Mouse (Mus musculus): ENCODE data around the gene Tuba3a.
"Not testable (repeated sequence)": the region's sequence is repeated elsewhere in the genome, so short reads cannot be mapped to it uniquely, and the experiment has no call there.

Tuba3a gene

DNA sequence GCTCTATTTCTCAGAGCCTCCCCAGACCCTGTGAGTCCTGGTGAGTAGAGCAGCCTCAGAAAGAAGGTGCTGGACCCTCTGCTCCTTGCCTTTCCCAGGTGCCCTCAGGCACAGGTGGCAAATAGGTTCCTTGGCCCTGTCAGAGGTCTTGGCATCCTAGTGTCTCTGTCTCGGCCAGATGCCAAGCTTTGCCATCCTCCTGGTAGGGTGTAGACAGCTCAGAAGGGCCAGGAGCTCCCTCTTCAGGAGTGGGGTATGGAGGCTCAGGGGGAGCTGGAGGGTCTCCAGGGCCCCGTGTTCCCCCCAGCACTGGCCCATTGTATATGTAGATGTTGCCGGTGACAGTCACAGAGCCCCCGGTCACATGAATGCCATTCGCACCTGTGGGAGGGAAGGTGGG is 21.2 kb upstream of the Tuba3a start:
- DNase-seq (ENCODE audit: low spot score in 2 of 2) = no peak

DNA sequence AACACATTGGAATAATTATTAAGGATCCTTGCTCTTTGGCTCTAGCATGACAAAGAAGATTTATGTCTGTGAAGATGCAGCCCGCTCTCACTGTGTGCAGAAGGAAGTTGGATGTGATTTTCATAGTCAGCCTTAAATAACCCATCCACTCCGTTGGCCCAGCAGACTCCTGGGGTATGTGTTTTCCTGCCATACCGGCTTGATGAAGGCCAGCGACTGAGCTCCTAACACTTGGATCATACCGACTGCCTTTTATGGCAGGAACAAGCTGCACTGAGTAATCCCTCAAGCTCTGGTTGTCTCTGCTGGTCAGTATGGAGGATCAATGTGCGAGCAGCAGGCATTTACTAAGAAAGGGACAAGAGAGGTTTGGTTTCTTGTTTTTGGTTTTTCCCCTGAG is 19.6 kb upstream of the Tuba3a start:
- no peak for DNase-seq (ENCODE audit: low spot score in 2 of 2)

DNA sequence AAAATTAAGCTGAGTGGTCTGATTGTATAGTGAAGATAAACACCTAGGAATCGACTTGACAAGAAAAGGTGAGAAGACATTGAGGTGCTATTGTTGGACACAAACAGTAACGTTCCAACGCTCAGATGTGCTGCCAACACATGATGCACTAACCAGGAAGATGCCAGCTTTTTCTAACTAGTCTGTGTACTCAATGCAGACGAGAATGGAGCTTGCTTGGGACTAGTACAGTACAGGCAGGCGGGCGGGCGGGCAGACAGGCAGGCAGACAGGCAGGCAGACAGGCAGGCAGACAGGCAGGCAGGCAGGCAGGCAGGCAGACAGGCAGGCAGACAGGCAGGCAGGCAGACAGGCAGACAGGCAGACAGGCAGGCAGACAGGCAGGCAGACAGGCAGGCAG is 18.6 kb upstream of the Tuba3a start:
- DNase-seq (ENCODE audit: low spot score in 2 of 2) = not testable (repeated sequence)

DNA sequence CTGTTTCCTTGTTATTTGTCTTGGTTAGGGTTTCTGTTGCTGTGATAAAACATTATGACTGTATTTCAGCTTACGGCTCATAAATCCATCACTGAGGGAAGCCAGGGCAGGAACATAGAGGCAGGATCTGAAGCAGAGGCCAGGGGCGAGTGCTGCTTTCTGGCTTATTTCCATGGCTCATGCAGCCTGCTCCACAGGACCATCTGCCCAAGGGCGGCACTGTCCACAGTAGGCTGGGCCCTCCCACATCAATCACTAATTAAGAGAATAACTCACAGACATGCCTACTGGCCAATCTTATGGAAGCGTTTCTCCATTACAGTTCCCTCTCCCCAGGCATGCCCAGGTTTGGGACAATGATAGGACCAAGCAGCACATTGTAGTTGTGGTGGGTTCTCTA is 17.4 kb upstream of the Tuba3a start:
- DNase-seq (ENCODE audit: low spot score in 2 of 2) = no peak

DNA sequence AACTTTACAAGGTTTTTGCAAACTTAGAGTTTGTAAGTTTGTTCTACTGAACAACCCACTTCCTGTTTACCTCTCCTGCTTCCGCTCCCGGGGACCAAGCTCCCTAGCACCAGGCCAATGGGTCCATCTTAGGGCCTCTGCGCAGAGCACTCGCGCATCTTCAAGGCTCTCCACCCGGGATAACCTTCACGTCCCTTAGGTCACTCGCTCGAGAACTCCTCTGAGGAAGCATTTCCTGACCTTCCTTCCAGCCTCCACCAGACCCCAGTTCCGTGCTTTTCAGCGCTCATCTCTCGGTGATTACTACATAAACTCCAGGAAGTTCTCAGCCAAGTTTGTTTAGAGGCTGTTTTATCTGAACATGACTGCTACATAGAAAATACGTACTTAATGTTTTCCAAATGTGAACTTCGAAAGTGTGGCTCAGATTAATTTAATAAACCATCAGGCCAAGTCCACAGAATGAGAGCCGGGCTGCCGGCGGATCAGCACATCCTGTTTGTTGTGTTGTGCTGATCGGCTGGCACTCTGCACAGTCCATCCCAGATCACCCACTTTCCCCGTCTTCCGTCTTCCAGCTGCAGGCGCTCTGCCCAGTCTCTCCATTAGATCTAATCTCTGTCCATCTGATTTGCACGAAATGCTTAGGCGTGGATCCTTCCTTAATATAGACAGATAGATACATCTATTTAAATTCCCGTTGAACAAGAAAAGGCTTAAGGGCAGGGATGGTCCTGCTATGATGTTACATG is 16.6 kb upstream of the Tuba3a start:
- DNase-seq (ENCODE audit: low spot score in 2 of 2) = no peak

DNA sequence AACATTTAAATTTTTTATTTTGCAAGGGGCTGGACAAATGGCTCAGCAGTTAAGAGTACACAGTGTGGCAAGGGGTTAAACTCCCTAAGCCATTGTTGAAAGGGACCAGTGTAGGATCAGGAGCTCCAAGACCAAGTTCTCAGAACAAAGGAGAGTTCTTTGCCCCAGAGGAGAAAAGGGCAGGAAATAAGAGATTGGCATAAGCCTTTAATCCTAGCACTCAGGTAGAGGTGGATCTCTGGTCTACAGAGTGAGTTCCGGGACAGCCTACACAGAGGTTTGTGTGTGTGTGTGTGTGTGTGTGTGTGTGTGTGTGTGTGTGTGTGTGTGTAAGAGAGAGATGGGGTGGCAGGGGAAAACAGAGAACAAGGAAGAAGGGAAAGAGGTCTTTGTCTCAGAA is 15.1 kb upstream of the Tuba3a start:
- DNase-seq (ENCODE audit: low spot score in 2 of 2) = no peak

DNA sequence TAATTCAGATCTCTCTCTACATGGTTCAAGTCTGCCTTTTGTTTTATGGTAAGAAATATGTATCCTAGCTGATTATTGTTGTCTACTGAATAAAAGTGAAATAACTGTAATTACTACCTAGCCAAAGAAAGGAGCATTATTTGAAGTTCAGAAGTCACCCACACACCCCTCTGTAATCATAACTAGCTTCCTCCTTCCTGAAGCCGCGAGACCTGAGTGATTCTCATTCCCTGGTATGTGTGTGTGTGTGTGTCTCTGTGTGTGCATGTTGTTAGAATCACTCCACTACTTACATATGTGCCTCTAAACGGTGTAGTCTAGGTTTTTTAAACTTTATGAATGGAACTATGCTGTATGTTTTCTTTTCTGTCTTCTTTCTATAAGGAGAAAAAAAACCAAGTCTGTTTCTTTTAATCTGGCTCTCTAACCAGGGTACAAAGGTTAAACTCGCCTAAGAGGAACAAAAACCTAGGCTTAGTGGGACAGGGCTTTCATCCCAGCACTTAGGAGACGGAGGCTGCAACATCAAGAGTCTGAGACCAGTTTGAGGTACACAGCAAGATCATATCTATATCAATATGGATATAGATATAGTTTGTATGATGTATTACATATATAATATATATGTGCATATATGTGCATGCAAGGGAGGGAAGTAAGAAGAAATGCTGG is 11.4 kb upstream of the Tuba3a start:
- no peak for DNase-seq (ENCODE audit: low spot score in 2 of 2)

DNA sequence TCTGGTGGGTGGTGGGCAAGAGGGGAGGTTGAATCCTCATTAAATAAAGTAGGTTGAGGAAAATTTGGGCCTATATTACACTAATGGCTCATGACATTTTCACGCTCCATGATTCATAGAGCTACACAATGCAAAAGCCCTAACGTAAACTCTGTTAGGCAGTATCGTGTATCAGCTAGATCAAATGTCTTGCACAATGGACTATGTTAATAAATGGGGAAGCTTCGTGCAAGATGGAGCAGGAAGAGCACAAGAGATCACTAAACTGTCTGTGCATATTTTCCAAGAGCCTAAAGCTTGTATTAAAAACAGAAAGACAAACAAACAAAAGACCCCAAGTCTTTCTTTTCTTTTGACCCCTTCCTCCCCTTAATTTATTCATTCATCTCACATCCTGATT is 8.2 kb upstream of the Tuba3a start:
- DNase-seq (ENCODE audit: low spot score in 2 of 2) = no peak

DNA sequence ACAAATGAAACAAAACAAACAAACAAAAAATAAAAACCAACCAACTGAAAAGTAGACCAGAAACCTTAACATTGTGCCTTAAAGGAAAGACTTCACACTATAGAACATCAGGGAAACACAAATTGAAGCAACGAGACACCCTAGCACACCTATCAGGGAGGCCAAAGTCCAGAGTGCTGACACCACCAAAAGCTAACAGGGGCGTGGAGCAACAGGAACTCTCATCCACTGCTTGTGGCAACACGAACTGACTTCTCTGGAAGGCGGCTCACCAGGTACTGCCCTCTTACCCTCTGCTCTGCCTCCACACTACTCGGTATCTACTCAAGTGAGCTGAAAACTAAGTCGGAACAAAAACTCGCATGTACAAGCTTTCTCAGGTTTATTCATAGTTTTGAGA is 6.4 kb upstream of the Tuba3a start:
- DNase-seq (ENCODE audit: low spot score in 2 of 2) = no peak

DNA sequence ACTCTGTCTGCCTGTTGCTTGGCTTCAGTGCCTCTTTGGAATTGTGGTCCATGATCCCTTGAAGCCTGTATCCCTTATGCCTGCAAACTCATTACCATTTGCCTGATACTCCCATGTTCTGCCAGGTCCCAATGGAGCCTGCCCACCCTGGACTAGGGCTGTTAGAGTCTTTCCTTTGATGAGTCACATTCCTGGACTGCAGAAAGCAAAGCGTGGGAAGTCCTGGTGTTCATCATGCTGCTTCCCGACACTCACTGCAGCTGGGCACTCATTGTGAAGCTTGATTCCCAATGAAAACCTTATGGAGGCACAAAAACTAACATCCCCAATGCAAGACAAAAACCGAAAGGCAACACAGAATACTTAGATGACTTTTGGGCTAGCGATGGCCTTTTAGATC is 5.5 kb upstream of the Tuba3a start:
- no peak for DNase-seq (ENCODE audit: low spot score in 2 of 2)

DNA sequence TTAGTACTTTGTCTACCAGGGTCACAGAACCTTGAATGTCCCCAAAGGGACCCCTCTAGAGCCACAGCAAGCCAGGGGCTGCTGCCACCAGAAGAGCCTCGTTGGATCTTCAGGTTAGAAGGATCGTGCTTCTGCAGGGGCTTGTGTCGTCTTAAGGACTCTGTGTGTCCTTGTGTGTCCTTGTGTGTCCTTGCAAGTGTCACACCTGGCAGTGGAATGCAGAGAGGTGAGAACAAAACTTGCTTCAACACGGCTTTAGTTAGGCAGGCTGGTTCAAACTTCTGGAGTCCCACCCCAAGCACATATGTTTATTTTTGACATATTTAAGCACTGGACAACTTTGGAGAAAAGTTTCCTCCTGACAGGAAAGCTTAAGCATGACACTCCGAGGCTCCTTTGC is 2.9 kb upstream of the Tuba3a start:
- DNase-seq (ENCODE audit: low spot score in 2 of 2) = no peak

DNA sequence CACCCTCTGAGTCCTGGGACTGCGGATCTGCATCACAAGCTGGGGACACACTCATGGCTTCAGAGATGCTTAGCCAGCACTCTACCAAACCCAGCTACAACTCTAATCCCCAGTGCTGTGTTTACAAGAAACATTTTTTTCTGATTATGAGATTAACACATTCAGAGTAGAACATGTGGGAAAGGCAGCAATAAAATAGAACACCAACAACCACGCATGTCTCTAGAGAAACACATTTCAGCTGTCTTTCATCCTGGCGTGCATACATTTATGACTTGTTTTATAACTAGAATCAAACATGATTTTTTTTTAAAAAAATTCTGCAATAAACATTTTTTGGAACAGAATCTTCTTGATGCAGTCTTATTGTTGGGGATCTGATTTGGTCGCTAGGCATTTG is 1.1 kb upstream of the Tuba3a start:
- no peak for DNase-seq (ENCODE audit: low spot score in 2 of 2)

DNA sequence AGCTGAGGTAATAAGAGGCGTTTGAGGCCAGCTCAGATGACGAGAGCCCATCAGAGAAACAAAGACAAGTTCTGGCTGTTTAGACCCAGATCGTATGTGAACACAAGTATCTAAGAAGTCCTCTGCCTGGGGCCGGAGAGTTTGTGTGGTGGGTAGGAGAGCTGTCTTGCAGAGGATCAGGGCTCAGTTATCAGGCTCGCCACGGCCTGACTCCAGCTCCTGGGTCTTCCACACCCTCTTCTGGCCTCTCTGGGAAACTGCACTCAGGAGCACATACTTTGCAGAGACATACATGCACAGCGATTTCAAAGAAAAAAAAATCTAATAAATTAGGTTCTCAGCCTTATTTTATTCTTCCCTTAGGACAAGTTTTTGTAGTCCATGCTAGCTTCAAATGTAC is 1.1 kb downstream of the Tuba3a start:
- DNase-seq (ENCODE audit: low spot score in 2 of 2) = no peak

DNA sequence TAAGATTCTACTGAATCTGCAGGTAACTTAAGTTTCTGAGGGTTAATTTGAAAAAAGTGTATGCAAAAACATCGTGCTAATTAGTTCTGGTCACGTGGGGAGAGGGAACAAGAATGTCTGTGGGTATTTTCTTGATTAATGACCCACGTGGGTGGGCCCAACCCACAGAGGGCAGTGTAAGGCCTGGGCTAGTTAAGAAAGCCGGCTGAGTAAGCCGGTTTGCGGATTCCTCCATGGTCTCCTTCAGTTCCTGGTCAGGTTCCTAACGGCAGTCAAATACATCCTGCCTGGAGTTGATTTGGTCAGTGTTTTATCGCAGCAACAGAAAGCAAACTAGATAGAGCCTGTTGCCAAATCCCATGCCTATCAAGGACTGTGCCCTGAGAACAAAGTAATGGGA is 1.6 kb downstream of the Tuba3a start:
- no peak for DNase-seq (ENCODE audit: low spot score in 2 of 2)

DNA sequence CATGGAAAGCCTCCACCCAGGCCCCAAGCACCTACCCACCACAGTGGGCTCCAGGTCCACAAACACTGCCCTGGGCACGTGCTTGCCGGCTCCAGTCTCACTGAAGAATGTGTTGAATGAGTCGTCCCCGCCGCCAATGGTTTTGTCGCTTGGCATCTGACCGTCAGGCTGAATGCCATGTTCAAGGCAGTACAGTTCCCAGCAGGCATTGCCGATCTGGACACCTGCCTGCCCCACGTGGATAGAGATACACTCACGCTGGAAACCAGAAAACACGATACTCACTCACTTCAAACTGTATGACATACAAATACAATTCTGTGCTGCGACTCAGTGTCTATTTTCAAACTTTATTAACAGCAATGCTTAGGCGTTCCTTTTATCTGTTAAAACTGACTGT is 3.1 kb downstream of the Tuba3a start:
- not testable (repeated sequence) for DNase-seq (ENCODE audit: low spot score in 2 of 2)

DNA sequence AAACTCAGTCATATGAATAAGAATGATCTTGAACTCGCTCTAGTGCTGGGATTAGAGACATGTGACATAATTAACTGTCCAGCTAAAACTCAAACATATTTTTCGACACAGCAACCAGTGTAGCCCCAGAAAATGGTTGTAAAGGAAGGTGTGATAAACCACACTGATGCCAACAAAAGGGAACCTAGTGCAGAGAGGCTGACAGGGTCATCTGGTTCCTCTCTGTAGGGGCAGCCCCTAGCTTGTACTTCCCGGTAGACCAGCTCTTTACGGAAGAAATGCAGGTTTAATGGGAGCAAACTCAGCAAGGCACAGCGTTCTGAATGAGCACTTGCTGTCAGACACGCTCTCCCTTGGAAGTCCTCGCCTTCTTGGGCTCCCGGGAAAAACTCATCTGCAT is 6.1 kb downstream of the Tuba3a start:
- peak; percentile 25 to 44 for DNase-seq (ENCODE audit: low spot score in 2 of 2)

DNA sequence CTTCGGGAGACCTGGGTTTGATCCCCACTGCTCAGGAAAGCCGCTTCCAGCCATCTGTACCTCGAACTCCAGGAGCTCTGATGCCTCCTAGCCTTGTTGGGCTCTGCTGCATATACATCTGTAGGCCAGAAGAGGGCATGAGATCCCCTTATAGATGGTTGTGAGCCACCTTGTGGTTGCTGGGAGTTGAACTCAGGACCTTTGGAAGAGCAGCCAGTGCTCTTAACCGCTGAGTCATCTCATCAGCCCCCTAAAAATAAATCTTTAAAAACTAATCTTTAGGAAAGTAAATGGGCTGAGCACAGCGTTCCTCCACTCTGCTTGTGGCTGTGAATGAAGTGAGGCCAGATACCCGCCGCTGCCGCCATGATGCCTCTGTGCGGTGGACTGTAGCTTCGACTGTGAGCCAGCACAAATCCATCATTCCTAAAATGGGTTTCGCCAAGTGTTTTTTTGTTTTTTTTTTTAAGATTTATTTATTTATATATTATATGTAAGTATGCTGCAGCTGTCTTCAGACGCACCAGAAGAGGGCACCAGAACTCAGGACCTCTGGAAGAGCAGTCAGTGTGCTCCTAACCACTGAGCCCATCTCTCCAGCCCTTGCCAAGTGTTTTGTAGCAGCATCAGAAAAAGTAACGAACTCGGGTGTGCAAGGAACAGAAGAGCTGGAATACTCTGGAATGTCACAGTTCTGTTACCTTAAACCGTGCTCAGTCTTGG is 10.8 kb downstream of the Tuba3a start:
- DNase-seq (ENCODE audit: low spot score in 2 of 2) = peak in 1 of 2 experiments; percentile 21

DNA sequence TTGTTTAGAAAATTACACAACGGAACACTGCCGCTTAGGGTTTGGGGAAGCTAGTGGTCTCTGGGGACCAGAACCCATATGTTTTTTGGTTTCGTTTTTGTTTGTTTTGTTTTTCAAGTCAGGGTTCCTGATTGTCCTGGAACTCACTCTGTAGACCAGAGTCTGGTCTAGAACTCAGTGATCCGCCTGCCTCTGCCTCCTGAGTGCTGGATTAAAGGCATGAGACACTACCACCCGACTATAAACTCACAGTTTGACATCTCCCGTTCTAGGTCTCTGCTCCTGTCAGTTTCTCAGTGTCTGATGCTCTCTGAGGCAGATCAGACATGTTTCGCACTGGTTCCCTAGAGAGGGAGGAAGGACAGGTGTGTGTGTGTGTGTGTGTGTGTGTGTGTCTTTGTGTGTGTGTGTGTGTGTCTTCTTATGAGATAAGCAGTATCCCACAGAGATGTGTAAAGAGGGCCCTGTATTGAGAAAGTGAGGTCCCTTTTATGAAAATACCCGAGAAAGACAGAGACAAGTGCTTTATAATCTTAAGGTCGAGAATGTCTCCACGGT is 13.5 kb downstream of the Tuba3a start:
- peak in 1 of 2 experiments; percentile 43 for DNase-seq (ENCODE audit: low spot score in 2 of 2)

DNA sequence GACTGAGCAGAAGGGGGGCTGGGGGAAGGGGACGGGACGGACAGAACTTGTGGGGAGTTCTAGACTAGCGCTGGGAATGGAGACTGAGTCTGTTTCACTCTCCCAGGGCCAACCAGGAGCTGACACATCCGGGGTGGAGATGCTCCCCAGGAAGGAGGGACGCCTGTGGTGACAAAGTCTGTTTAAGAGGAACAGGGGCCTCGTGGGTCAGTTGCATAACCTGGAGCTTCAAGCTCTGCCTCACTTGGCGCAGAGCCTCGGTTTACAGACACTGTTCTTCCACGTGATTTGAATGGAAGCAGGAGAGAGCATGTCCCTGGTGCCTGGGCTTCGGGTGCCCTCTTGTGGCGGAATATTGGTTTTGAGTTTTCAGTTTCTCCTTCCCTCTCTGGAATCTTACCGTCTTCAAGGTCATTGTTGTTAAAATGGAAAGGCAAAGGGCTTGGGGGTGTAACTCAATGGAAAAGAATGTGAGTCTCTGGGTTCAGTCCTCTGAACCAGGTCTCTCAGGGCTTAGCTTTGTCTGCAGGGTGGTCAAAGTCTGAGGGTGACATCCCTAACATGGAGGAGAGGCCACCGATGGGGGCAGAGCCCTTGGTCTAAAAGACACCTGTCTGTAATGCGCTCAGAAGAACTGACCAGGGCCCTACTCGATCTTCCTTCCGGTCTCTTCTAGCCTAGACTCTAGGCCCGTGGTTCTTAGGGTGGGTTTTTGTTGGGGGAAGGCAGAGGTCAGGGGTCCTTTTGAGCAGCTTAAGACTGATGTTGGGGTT is 14.2 kb downstream of the Tuba3a start:
- DNase-seq (ENCODE audit: low spot score in 2 of 2) = peak; percentile 72 to 85

DNA sequence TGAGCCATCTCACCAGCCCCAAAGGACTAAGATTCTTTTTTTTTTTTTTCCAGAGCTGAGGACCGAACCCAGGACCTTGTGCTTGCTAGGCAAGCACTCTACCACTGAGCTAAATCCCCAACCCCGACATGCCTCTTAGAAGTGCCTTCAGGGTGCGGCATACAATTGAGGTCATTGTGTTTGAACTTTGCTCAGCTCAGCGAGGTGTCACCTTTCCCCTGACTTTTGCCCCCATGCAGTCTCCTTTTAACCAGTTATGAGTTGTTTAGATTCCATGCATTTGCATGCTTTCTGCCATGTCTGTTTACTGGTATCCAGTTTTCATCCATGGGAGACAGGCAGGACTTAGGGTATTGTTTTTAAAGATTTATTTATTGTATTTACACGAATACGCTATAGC is 17.0 kb downstream of the Tuba3a start:
- DNase-seq (ENCODE audit: low spot score in 2 of 2) = no peak

DNA sequence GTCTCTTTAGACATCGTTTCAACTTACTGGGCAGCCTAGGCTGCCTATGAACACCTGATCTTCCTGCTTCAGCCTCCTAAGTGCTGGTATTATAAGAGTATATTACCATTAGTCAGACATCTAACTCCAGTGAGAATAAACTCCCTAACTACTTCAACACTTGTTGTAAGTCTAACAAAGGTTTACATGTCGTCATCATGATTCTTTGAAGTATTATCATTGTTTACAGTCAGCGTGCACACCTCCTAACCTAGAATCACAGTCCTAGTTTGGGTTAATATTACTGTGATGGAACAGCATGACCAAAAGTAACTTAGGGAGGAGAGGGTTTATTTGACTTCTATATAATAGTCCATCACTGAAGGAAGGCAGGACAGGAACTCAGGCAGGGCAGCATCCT is 18.4 kb downstream of the Tuba3a start:
- DNase-seq (ENCODE audit: low spot score in 2 of 2) = no peak

DNA sequence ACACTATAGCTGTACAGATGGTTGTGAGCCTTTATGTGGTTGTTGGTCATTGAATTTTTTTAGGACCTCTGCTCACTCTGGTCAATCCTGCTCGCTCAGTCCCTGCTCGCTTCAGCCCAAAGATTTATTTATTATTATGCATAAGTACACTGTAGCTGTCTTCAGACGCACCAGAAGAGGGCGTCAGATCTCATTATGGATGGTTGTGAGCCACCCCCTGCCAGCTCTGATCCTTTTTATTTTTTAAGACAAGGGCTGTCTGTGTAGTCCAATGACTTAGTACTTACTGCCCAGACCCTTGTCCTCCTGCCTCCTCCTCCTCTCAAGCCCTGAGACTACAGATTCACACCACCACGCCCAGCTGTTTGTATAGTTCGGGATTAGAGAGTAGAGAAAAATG is 19.2 kb downstream of the Tuba3a start:
- not testable (repeated sequence) for DNase-seq (ENCODE audit: low spot score in 2 of 2)
